Mouse (Mus musculus): ENCODE measurements around the gene Lix1. TPM values are rescaled to one million over a fixed set of nuclear protein-coding genes. Genes with fewer than 3 reads are reported as not detected.
"Not testable (repeated sequence)": the region's sequence is repeated elsewhere in the genome, so short reads cannot be mapped to it uniquely, and the experiment has no call there.

Lix1 gene
- total RNA-seq, 2 experiments from 2014 or later, result 77.0 to 78.5 TPM

GRCm38 (mm10) chr17:17492116-17492515, 89.6 kb downstream of the Lix1 start:
- no peak for DNase-seq (ENCODE audit: low spot score in 2 of 2)

DNA sequence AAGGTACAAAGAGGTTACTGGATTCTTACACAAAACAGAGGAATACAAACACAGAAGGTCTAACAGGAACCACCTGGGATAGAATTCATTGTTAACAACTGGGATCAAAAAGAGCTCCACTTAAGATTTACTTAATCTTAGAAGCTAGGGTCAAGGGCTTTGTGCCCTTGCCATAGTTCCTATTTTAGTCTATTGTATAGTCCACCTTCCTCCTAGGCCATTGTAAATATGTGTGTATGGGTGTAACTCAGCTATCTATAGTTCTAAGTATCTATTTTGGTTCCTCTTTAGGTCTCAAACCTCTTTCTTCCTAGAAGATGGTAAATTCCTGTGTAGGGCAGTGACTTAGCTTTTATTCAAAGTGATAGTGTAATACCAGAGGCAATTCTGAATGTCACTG, 93.8 kb downstream of the Lix1 start:
- DNase-seq (ENCODE audit: low spot score in 2 of 2), result not testable (repeated sequence)

GRCm38 (mm10) chr17:17496730-17497129, 94.3 kb downstream of the Lix1 start:
- DNase-seq (ENCODE audit: low spot score in 2 of 2), result no peak

GRCm38 (mm10) chr17:17498848-17499247, 96.4 kb downstream of the Lix1 start:
- no peak for DNase-seq (ENCODE audit: low spot score in 2 of 2)

GRCm38 (mm10) chr17:17499278-17499677, 96.8 kb downstream of the Lix1 start:
- no peak for DNase-seq (ENCODE audit: low spot score in 2 of 2)

GRCm38 (mm10) chr17:17506677-17507076, 104.2 kb downstream of the Lix1 start:
- no peak for DNase-seq (ENCODE audit: low spot score in 2 of 2)

Other genes with a start within 250 kb of the Lix1 start
- 10 to 100 TPM; 19.3 to 21.0 TPM for gene Riok2, start 28.4 kb upstream of the Lix1 start, total RNA-seq (2021)
- 10 to 100 TPM; 78.6 to 79.6 TPM for gene Lnpep, start 222.4 kb downstream of the Lix1 start, total RNA-seq (2021)